Mouse (Mus musculus) embryonic facial prominence, embryonic 11.5 days (tissue): Measurements from ENCODE around the gene Gm136. TPM values are rescaled to one million over a fixed set of nuclear protein-coding genes. Genes with fewer than 3 reads are reported as not detected.

Experiments
- ATAC-seq: fragments of 200-750 bp; cut with Nextera tagmentation; replicated peaks from 2 replicates; pipeline ENCODE4 v1.8.0; 2017; ENCODE audit warnings: low read depth; ENCODE audit not compliant: insufficient number of reproducible peaks, low FRiP score, low TSS enrichment
- DNase-seq: peaks from one replicate; pipeline ENCODE4 v3.0.0-alpha.2; 2015; ENCODE audit warnings: low spot score
- H3K27ac ChIP-seq: fragments of 300-500 bp; sonication (generic); replicated peaks from 2 replicates; pipeline ENCODE4 v1.5.1; 2014; ENCODE audit warnings: mild to moderate bottlenecking, low read depth, low read length, control low read depth
- H3K27me3 ChIP-seq: fragments of 300-500 bp; sonication (generic); 2 replicates; pipeline ENCODE4 v1.6.1; 2014; ENCODE audit warnings: mild to moderate bottlenecking, low read length, moderate library complexity, mixed read lengths; ENCODE audit not compliant: control insufficient read depth, insufficient read depth
- H3K36me3 ChIP-seq: fragments of 300-500 bp; sonication (generic); replicated peaks from 2 replicates; pipeline ENCODE4 v1.6.1; 2014; ENCODE audit warnings: low read depth, mild to moderate bottlenecking, low read length, moderate library complexity, mixed read lengths; ENCODE audit not compliant: control insufficient read depth, insufficient read depth
- H3K4me1 ChIP-seq: fragments of 300-500 bp; sonication (generic); 2 replicates; pipeline ENCODE4 v1.6.1; 2014; ENCODE audit warnings: low read length, mixed read lengths; ENCODE audit not compliant: control insufficient read depth, insufficient read depth
- H3K4me2 ChIP-seq: fragments of 300-500 bp; sonication (generic); 2 replicates; pipeline ENCODE4 v1.6.1; 2014; ENCODE audit warnings: low read depth, mild to moderate bottlenecking, control low read depth, low read length, moderate library complexity
- H3K4me3 ChIP-seq: fragments of 300-500 bp; sonication (generic); 2 replicates; pipeline ENCODE4 v1.5.1; 2014; ENCODE audit warnings: low read depth, low read length, control low read depth
- H3K9ac ChIP-seq: fragments of 300-500 bp; sonication (generic); replicated peaks from 2 replicates; pipeline ENCODE4 v1.6.1; 2014; ENCODE audit warnings: mild to moderate bottlenecking, control low read depth, low read length
- H3K9me3 ChIP-seq: fragments of 300-500 bp; sonication (generic); replicated peaks from 2 replicates; pipeline ENCODE4 v1.6.1; 2016; ENCODE audit warnings: mild to moderate bottlenecking, low read length, inconsistent platforms, mixed read lengths; ENCODE audit not compliant: control insufficient read depth
- WGBS: fragments of 180-500 bp; shearing (Covaris S2); extraction: QIAGEN DNeasy Blood & Tissue Kit; methylation state at CpG from one replicate; pipeline ENCODE4 v1.1.7; 2014; 5-methylcytosine and 5-hydroxymethylcytosine counted together
- polyA plus RNA-seq: library from polyadenylated mRNA; unstranded; fragments of >200 nt; fragmentation: Nextera tagmentation; extraction: Ambion mirVana; gene quantifications from 2 replicates; pipeline ENCODE4 v1.2.1, GENCODE M21; 2014

Gm136 gene
- not detected in 2 replicates for polyA plus RNA-seq

DNA sequence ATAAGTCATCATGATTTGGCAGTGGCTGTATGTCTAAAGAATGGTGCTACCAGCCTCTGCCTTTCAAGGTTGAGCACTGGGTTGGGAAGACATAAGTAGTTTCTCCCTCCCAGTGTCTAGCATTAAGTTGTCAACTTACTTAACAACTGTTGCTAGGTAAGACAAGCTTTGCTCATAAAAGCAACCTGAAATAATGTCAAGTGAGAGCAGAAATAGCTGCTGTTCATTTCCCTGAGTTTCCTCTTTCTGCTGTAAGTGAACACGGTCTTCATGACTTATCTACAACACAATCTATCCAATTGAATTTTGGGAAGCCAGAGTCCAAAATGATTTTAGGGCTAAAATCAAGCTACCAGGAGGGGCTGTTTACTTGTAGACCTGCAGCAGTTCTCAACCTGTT is at the start of gene Gm136:
TSS of gene Gm136 (minus strand) at position 101 of the 400 bp plus-strand sequence.
- no peaks in the 10 kb centered on the region for H3K9me3 ChIP-seq
- ATAC-seq, result no peak
- H3K4me3 ChIP-seq, result no peak within 1 kb of the TSS
- no peak within 1 kb of the TSS for H3K27ac ChIP-seq
- H3K27me3 ChIP-seq, result no peaks in the 10 kb centered on the region
- no peaks in the 10 kb centered on the region for H3K36me3 ChIP-seq
- H3K9ac ChIP-seq, result no peak within 1 kb of the TSS
- H3K4me1 ChIP-seq, result no peaks in the 10 kb centered on the region
- H3K4me2 ChIP-seq, result no peak within 1 kb of the TSS
- no peak for DNase-seq
- 80% methylated on average over 1 of the region's 1 CpGs for WGBS

GRCm38 (mm10) chr4:34801166-34802034 is 45.3 kb upstream of the Gm136 start:
- no peaks in the 10 kb centered on the region for H3K4me1 ChIP-seq
- ATAC-seq, result no peak

GRCm38 (mm10) chr4:34798005-34798404 is 41.9 kb upstream of the Gm136 start:
- ATAC-seq, result no peak
- WGBS, result 88% methylated on average over 2 of the region's 2 CpGs

More at GRCm38 (mm10) chr4:34801166-34802034, 45.3 kb upstream of the Gm136 start:
- no peaks in the 10 kb centered on the region for H3K27me3 ChIP-seq
- no peak overlapping the region for H3K4me3 ChIP-seq
- H3K27ac ChIP-seq, result no peak overlapping the region
- H3K4me2 ChIP-seq, result no peak overlapping the region
- DNase-seq, result no peak
- no peak overlapping the region for H3K9ac ChIP-seq
- no peaks in the 10 kb centered on the region for H3K9me3 ChIP-seq
- 79% methylated on average over 14 of the region's 14 CpGs for WGBS
- no peaks in the 10 kb centered on the region; the same call in 1 of the 2 replicates for H3K36me3 ChIP-seq

GRCm38 (mm10) chr4:34797294-34797983 is 41.4 kb upstream of the Gm136 start:
- 66% methylated on average over 8 of the region's 8 CpGs for WGBS
- no peak overlapping the region for H3K9ac ChIP-seq
- H3K4me2 ChIP-seq, result no peak overlapping the region
- no peaks in the 10 kb centered on the region for H3K27me3 ChIP-seq
- no peak for ATAC-seq
- no peaks in the 10 kb centered on the region for H3K4me1 ChIP-seq
- no peak overlapping the region for H3K27ac ChIP-seq
- peak; percentile 7 for DNase-seq
- H3K9me3 ChIP-seq, result no peaks in the 10 kb centered on the region
- no peak overlapping the region for H3K4me3 ChIP-seq
- no peaks in the 10 kb centered on the region; the same call in 1 of the 2 replicates for H3K36me3 ChIP-seq

More at GRCm38 (mm10) chr4:34798005-34798404, 41.9 kb upstream of the Gm136 start:
- H3K27ac ChIP-seq, result no peak overlapping the region
- H3K36me3 ChIP-seq, result no peaks in the 10 kb centered on the region; the same call in 1 of the 2 replicates
- no peak overlapping the region for H3K4me2 ChIP-seq
- H3K4me3 ChIP-seq, result no peak overlapping the region
- no peak overlapping the region for H3K9ac ChIP-seq
- no peaks in the 10 kb centered on the region for H3K4me1 ChIP-seq
- no peaks in the 10 kb centered on the region for H3K27me3 ChIP-seq
- no peaks in the 10 kb centered on the region for H3K9me3 ChIP-seq
- no peak for DNase-seq

- Histone ChIP-seq H3K4me1 (no peaks in the 10 kb centered on the region), H3K27ac (no peak overlapping the region), H3K4me3 (no peak overlapping the region), H3K9me3 (no peaks in the 10 kb centered on the region), H3K9ac (no peak overlapping the region), H3K27me3 (no peaks in the 10 kb centered on the region), H3K4me2 (no peak overlapping the region), H3K36me3 (no peaks in the 10 kb centered on the region; the same call in 1 of the 2 replicates)
- DNase-seq (no peak), ATAC-seq (no peak)
- 88% methylated on average over 5 of the region's 5 CpGs for WGBS
Measured at GRCm38 (mm10) chr4:34796294-34796693, 40.2 kb upstream of the Gm136 start.

- ATAC-seq, result no peak
- WGBS, result 82% methylated on average over 3 of the region's 3 CpGs
- no peak for DNase-seq
Measured at GRCm38 (mm10) chr4:34786476-34786875, 30.4 kb upstream of the Gm136 start.

DNA sequence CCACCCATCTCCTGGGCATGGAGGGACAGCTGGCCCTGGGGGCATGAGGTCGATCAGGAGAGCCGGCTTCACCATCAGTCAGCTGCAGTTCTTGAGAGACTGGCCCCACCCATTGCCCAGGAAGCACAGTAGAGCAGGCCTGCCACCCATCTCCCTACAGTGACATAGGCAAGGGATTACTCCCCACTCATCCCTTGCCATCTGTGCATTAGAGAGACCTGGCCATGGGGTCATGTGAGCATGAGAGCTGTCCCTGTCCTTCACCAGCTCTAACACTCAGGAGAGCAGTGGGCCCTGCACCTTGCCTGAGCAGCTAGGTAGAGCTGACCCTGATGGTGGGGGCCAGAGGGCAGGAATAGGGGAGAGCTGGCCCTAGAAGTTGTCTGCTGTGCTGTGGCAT is 29.6 kb upstream of the Gm136 start:
- H3K9me3 ChIP-seq, result no peaks in the 10 kb centered on the region
- H3K4me1 ChIP-seq, result no peaks in the 10 kb centered on the region
- DNase-seq (no peak), ATAC-seq (no peak)
- no peaks in the 10 kb centered on the region for H3K27me3 ChIP-seq
- H3K4me3 ChIP-seq, result no peak overlapping the region
- H3K27ac ChIP-seq, result no peak overlapping the region
- H3K9ac ChIP-seq, result no peak overlapping the region
- WGBS, result 62% methylated on average over 2 of the region's 2 CpGs
- H3K4me2 ChIP-seq, result no peak overlapping the region
- no peaks in the 10 kb centered on the region for H3K36me3 ChIP-seq

More at GRCm38 (mm10) chr4:34786476-34786875, 30.4 kb upstream of the Gm136 start:
- Histone ChIP-seq H3K9ac (no peak overlapping the region), H3K4me3 (no peak overlapping the region), H3K9me3 (no peaks in the 10 kb centered on the region), H3K27me3 (no peaks in the 10 kb centered on the region), H3K27ac (no peak overlapping the region), H3K36me3 (no peaks in the 10 kb centered on the region), H3K4me2 (no peak overlapping the region), H3K4me1 (no peaks in the 10 kb centered on the region)

- no peak overlapping the region for H3K4me3 ChIP-seq
- no peaks in the 10 kb centered on the region for H3K27me3 ChIP-seq
- peak; percentile 7 for DNase-seq
- no peaks in the 10 kb centered on the region for H3K9me3 ChIP-seq
- H3K27ac ChIP-seq, result no peak overlapping the region
- H3K9ac ChIP-seq, result no peak overlapping the region
- H3K4me1 ChIP-seq, result no peaks in the 10 kb centered on the region
- ATAC-seq, result 0 out of 2 replicates have a peak, but pooled peaks have one; percentile 34
- no peak overlapping the region for H3K4me2 ChIP-seq
- H3K36me3 ChIP-seq, result no peaks in the 10 kb centered on the region
- 38% methylated on average over 5 of the region's 5 CpGs for WGBS
Measured at GRCm38 (mm10) chr4:34784865-34785264, 28.8 kb upstream of the Gm136 start.
